Mouse (Mus musculus) neural tube, embryonic 10.5 days (tissue): ENCODE data around the gene Fblim1.
A peak's percentile ranks its signal among the peaks of the same experiment; 100 is the strongest.

Experiments used
- DNase-seq: peaks from one replicate; pipeline ENCODE4 v3.0.0-alpha.2; 2017; ENCODE audit warnings: low spot score; ENCODE audit errors: extremely low spot score

Fblim1 gene

GRCm38 (mm10) chr4:141600364-141600763 lies 5.5 kb downstream of the Fblim1 start:
- no peak for DNase-seq

- peak; percentile 72 for DNase-seq
Measured at GRCm38 (mm10) chr4:141599251-141600141, 6.4 kb downstream of the Fblim1 start.

- DNase-seq = no peak
Measured at GRCm38 (mm10) chr4:141598894-141599250, 7.0 kb downstream of the Fblim1 start.

- peak; percentile 65 for DNase-seq
Measured at GRCm38 (mm10) chr4:141598199-141598893, 7.5 kb downstream of the Fblim1 start.

- DNase-seq = no peak
Measured at GRCm38 (mm10) chr4:141596700-141597328, 9.1 kb downstream of the Fblim1 start.

GRCm38 (mm10) chr4:141595605-141596268 lies 10.2 kb downstream of the Fblim1 start:
- no peak for DNase-seq

- DNase-seq = no peak
Measured at GRCm38 (mm10) chr4:141595138-141595537, 10.8 kb downstream of the Fblim1 start.

GRCm38 (mm10) chr4:141591547-141591946 lies 14.3 kb downstream of the Fblim1 start:
- DNase-seq = no peak

- no peak for DNase-seq
Measured at GRCm38 (mm10) chr4:141583919-141584318, 22.0 kb downstream of the Fblim1 start.

GRCm38 (mm10) chr4:141581051-141581450 lies 24.8 kb downstream of the Fblim1 start:
- no peak for DNase-seq

GRCm38 (mm10) chr4:141578833-141579232 lies 27.1 kb downstream of the Fblim1 start:
- no peak for DNase-seq

GRCm38 (mm10) chr4:141576877-141577276 lies 29.0 kb downstream of the Fblim1 start:
- DNase-seq = no peak

- DNase-seq = no peak
Measured at GRCm38 (mm10) chr4:141576404-141576803, 29.5 kb downstream of the Fblim1 start.

- peak; percentile 85 for DNase-seq
Measured at GRCm38 (mm10) chr4:141574789-141575702, 30.9 kb downstream of the Fblim1 start.

- DNase-seq = no peak
Measured at GRCm38 (mm10) chr4:141573359-141573966, 32.4 kb downstream of the Fblim1 start.

- DNase-seq = no peak
Measured at GRCm38 (mm10) chr4:141572668-141573358, 33.1 kb downstream of the Fblim1 start.

- DNase-seq = no peak
Measured at GRCm38 (mm10) chr4:141571934-141572333, 34.0 kb downstream of the Fblim1 start.

- no peak for DNase-seq
Measured at GRCm38 (mm10) chr4:141571337-141571739, 34.6 kb downstream of the Fblim1 start.

GRCm38 (mm10) chr4:141570821-141571220 lies 35.1 kb downstream of the Fblim1 start:
- no peak for DNase-seq
